Mouse (Mus musculus): ENCODE measurements at regions not wholly inside any gene's neighbourhood (a gene's known extent, or its start where the extent isn't known, plus 50 kb on each side); places are given as distances from the start of the nearest gene placed in this dataset.
A peak's percentile ranks its signal among the peaks of the same experiment; 100 is the strongest.

- no peaks in the 10 kb centered on the region for H3K27me3 ChIP-seq (replicated peaks; ENCODE audit: control insufficient read depth, insufficient read depth, low read length)
- no peak overlapping the region for H3K4me3 ChIP-seq (ENCODE audit: low read length)
- H3K27ac ChIP-seq (ENCODE audit: low read depth, low read length): no peak overlapping the region
- H3K4me2 ChIP-seq (ENCODE audit: low read length): no peak overlapping the region
- H3K9ac ChIP-seq (ENCODE audit: low read depth, low read length): no peak overlapping the region
- no peak for ATAC-seq
- H3K36me3 ChIP-seq (ENCODE audit: control insufficient read depth, insufficient read depth, low read length): no peaks in the 10 kb centered on the region
- no peaks in the 10 kb centered on the region for H3K9me3 ChIP-seq (ENCODE audit: control insufficient read depth, low read length)
- H3K4me1 ChIP-seq (ENCODE audit: control insufficient read depth, insufficient read depth, low read depth, low read length): no peaks in the 10 kb centered on the region
- WGBS: 68% methylated on average over 4 of the region's 4 CpGs
Measured at GRCm38 (mm10) chr13:30085446-30085845, 50.8 kb upstream of the Mboat1 start.

- H3K4me3 ChIP-seq (ENCODE audit: low read length): no peak overlapping the region
- H3K36me3 ChIP-seq (ENCODE audit: control insufficient read depth, insufficient read depth, low read length): no peaks in the 10 kb centered on the region
- peak overlapping the region; percentile 1; the same call in 1 of the 2 replicates for H3K4me2 ChIP-seq (ENCODE audit: low read length)
- H3K9me3 ChIP-seq (ENCODE audit: control insufficient read depth, low read length): no peaks in the 10 kb centered on the region
- no peak overlapping the region for H3K27ac ChIP-seq (ENCODE audit: low read depth, low read length)
- H3K27me3 ChIP-seq (replicated peaks; ENCODE audit: control insufficient read depth, insufficient read depth, low read length): no peaks in the 10 kb centered on the region
- no peaks in the 10 kb centered on the region for H3K4me1 ChIP-seq (ENCODE audit: control insufficient read depth, insufficient read depth, low read depth, low read length)
- no peak overlapping the region for H3K9ac ChIP-seq (ENCODE audit: low read depth, low read length)
- ATAC-seq: peak; percentile 95
- under 1% methylated on average over 10 of the region's 10 CpGs for WGBS
Measured at GRCm38 (mm10) chr13:30085005-30085404, 51.3 kb upstream of the Mboat1 start.

DNA sequence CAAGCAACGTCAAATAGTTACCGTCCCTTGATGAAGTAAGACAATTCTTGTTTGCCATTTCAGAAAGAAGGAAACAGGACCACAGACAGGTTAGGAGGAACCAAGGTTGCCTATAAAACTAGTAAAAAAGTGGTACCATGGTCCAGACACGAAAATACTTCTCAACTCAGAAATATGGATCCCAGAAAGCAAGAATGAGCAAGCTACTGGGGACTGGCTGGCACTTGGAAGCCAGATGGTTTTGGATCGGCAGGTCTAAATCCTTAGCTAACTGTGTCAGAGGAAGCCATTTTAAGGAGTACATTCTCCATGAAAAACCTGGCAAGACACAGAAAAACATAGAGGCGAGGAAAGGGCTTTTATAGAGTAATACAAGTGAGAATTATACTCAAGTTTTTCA lies 51.9 kb upstream of the Mboat1 start:
- WGBS: 84% methylated on average over 5 of the region's 5 CpGs
- Histone ChIP-seq H3K4me2 (ENCODE audit: low read length) (no peak overlapping the region), H3K27ac (ENCODE audit: low read depth, low read length) (no peak overlapping the region), H3K9me3 (ENCODE audit: control insufficient read depth, low read length) (no peaks in the 10 kb centered on the region), H3K27me3 (replicated peaks; ENCODE audit: control insufficient read depth, insufficient read depth, low read length) (no peaks in the 10 kb centered on the region), H3K36me3 (ENCODE audit: control insufficient read depth, insufficient read depth, low read length) (no peaks in the 10 kb centered on the region), H3K4me1 (ENCODE audit: control insufficient read depth, insufficient read depth, low read depth, low read length) (no peaks in the 10 kb centered on the region), H3K4me3 (ENCODE audit: low read length) (no peak overlapping the region), H3K9ac (ENCODE audit: low read depth, low read length) (no peak overlapping the region)
- ATAC-seq: no peak

GRCm38 (mm10) chr13:30083949-30084348 lies 52.3 kb upstream of the Mboat1 start:
- WGBS: 93% methylated on average over 6 of the region's 6 CpGs
- H3K4me2 ChIP-seq (ENCODE audit: low read length): no peak overlapping the region
- no peak for ATAC-seq

DNA sequence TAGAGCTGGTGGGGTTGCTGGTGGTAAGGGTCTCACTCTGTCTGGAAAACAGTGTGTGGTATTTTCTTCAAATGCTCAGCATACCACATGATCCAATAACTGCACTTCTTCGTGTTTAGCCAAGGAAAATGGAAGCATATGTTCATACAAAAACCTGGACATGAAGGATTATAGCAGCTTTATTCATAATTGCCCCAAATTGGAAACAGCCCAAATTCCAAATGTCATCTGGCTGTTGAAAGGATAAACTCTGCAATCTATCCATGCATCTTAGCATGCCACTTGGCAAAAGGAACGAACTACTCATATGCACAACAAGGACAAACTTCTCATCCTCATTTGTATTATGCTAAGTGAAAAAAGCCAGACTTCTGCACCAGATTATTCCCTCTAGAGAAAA lies 53.5 kb upstream of the Mboat1 start:
- WGBS: 69% methylated on average over 2 of the region's 2 CpGs
- H3K4me2 ChIP-seq (ENCODE audit: low read length): no peak overlapping the region
- no peak overlapping the region for H3K9ac ChIP-seq (ENCODE audit: low read depth, low read length)

More at GRCm38 (mm10) chr13:30083949-30084348, 52.3 kb upstream of the Mboat1 start:
- Histone ChIP-seq H3K4me3 (ENCODE audit: low read length) (no peak overlapping the region), H3K27me3 (replicated peaks; ENCODE audit: control insufficient read depth, insufficient read depth, low read length) (no peaks in the 10 kb centered on the region), H3K9ac (ENCODE audit: low read depth, low read length) (no peak overlapping the region), H3K9me3 (ENCODE audit: control insufficient read depth, low read length) (no peaks in the 10 kb centered on the region), H3K27ac (ENCODE audit: low read depth, low read length) (no peak overlapping the region), H3K36me3 (ENCODE audit: control insufficient read depth, insufficient read depth, low read length) (no peaks in the 10 kb centered on the region), H3K4me1 (ENCODE audit: control insufficient read depth, insufficient read depth, low read depth, low read length) (no peaks in the 10 kb centered on the region)

GRCm38 (mm10) chr13:30080705-30081474 lies 55.4 kb upstream of the Mboat1 start:
- H3K9me3 ChIP-seq (ENCODE audit: control insufficient read depth, low read length): no peaks in the 10 kb centered on the region
- H3K27ac ChIP-seq (ENCODE audit: low read depth, low read length): no peak overlapping the region
- WGBS: 66% methylated on average over 15 of the region's 15 CpGs
- no peak overlapping the region for H3K9ac ChIP-seq (ENCODE audit: low read depth, low read length)
- no peak for ATAC-seq
- H3K4me1 ChIP-seq (ENCODE audit: control insufficient read depth, insufficient read depth, low read depth, low read length): no peaks in the 10 kb centered on the region
- no peaks in the 10 kb centered on the region for H3K36me3 ChIP-seq (ENCODE audit: control insufficient read depth, insufficient read depth, low read length)
- no peak overlapping the region for H3K4me3 ChIP-seq (ENCODE audit: low read length)
- no peaks in the 10 kb centered on the region for H3K27me3 ChIP-seq (replicated peaks; ENCODE audit: control insufficient read depth, insufficient read depth, low read length)
- no peak overlapping the region for H3K4me2 ChIP-seq (ENCODE audit: low read length)

More for the DNA sequence above, 53.5 kb upstream of the Mboat1 start:
- Histone ChIP-seq H3K36me3 (ENCODE audit: control insufficient read depth, insufficient read depth, low read length) (no peaks in the 10 kb centered on the region), H3K27ac (ENCODE audit: low read depth, low read length) (no peak overlapping the region), H3K4me3 (ENCODE audit: low read length) (no peak overlapping the region), H3K4me1 (ENCODE audit: control insufficient read depth, insufficient read depth, low read depth, low read length) (no peaks in the 10 kb centered on the region), H3K27me3 (replicated peaks; ENCODE audit: control insufficient read depth, insufficient read depth, low read length) (no peaks in the 10 kb centered on the region), H3K9me3 (ENCODE audit: control insufficient read depth, low read length) (no peaks in the 10 kb centered on the region)
- no peak for ATAC-seq

DNA sequence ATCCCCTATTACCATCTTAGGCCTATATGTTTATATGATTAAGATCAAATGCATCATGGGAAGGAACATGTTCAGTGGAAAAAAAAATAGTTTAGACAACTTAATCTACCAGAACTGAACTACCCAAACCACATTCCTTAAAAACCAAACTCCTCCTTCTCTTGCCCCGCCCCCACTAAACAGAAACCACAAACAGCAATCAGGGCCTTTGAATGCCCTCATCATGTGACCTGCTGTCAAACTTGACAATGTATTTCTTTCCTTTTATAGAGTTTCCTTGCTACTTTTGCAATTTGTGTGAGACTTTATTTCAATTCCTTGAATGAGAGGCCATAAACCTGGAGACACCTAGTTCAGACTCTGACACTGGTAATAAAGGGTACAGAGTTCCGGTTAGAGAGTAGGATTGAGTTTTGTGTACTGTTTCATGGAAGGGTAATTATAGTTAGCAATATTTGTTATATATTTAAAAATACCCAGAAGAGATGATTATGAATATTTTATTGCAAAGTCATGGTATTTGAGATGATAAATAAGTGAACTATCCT lies 61.7 kb upstream of the Mboat1 start:
- WGBS: 96% methylated on average over 2 of the region's 2 CpGs
- ATAC-seq: no peak
- Histone ChIP-seq H3K27ac (ENCODE audit: low read depth, low read length) (no peak overlapping the region), H3K9me3 (ENCODE audit: control insufficient read depth, low read length) (no peaks in the 10 kb centered on the region), H3K27me3 (replicated peaks; ENCODE audit: control insufficient read depth, insufficient read depth, low read length) (no peaks in the 10 kb centered on the region), H3K4me2 (ENCODE audit: low read length) (no peak overlapping the region), H3K4me1 (ENCODE audit: control insufficient read depth, insufficient read depth, low read depth, low read length) (no peaks in the 10 kb centered on the region), H3K9ac (ENCODE audit: low read depth, low read length) (no peak overlapping the region), H3K36me3 (ENCODE audit: control insufficient read depth, insufficient read depth, low read length) (no peaks in the 10 kb centered on the region), H3K4me3 (ENCODE audit: low read length) (no peak overlapping the region)

DNA sequence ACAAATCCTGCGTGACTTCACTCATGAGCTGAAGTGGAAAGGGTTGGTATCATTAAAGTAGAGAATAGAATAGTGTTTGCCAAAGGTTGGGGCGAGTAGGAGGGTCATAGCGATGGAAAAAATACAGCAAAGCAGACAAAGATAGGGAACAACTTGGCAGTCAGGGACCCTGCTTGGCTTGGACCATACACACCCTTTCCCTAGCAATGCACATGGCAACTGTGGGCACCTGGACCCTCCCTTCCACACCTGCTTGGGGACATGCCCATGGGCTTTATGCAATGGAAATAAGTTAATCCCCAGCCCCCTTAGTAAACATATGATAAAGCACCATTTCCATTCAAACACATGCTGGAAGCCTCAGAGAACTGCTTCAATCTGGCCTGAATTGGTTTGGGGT lies 62.2 kb upstream of the Mboat1 start:
- Histone ChIP-seq H3K36me3 (ENCODE audit: control insufficient read depth, insufficient read depth, low read length) (no peaks in the 10 kb centered on the region), H3K4me1 (ENCODE audit: control insufficient read depth, insufficient read depth, low read depth, low read length) (no peaks in the 10 kb centered on the region), H3K4me2 (ENCODE audit: low read length) (no peak overlapping the region), H3K27ac (ENCODE audit: low read depth, low read length) (no peak overlapping the region), H3K9ac (ENCODE audit: low read depth, low read length) (no peak overlapping the region), H3K9me3 (ENCODE audit: control insufficient read depth, low read length) (no peaks in the 10 kb centered on the region), H3K4me3 (ENCODE audit: low read length) (no peak overlapping the region), H3K27me3 (replicated peaks; ENCODE audit: control insufficient read depth, insufficient read depth, low read length) (no peaks in the 10 kb centered on the region)
- 90% methylated on average over 3 of the region's 3 CpGs for WGBS
- no peak for ATAC-seq

DNA sequence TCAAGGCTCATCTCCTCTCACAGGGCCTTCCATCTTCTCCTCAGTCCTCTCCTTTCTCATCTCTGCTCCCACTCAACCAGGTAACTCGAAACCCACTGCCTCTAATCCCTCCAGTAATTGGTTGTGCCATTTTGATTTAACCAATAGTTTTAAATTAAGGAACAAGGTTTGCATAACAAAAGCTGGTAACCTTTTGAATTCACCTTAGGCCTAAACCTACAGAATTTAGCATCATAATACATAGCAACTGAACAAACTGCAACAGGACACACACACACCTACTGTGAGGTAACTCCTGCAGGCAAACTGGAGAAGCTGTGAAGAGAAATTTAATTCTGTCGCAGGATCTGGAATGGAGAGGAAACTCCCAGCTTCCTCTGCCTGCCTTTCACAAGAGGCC lies 66.9 kb upstream of the Mboat1 start:
- no peak overlapping the region for H3K27ac ChIP-seq (ENCODE audit: low read depth, low read length)
- 64% methylated on average over 2 of the region's 2 CpGs for WGBS
- no peak for ATAC-seq

More for the DNA sequence above, 66.9 kb upstream of the Mboat1 start:
- Histone ChIP-seq H3K27me3 (replicated peaks; ENCODE audit: control insufficient read depth, insufficient read depth, low read length) (no peaks in the 10 kb centered on the region), H3K4me2 (ENCODE audit: low read length) (no peak overlapping the region), H3K9me3 (ENCODE audit: control insufficient read depth, low read length) (no peaks in the 10 kb centered on the region), H3K4me3 (ENCODE audit: low read length) (no peak overlapping the region), H3K4me1 (ENCODE audit: control insufficient read depth, insufficient read depth, low read depth, low read length) (no peaks in the 10 kb centered on the region), H3K36me3 (ENCODE audit: control insufficient read depth, insufficient read depth, low read length) (no peaks in the 10 kb centered on the region), H3K9ac (ENCODE audit: low read depth, low read length) (no peak overlapping the region)

Measured in hindbrain, embryonic 16.5 days (tissue).